19 mouse cellular contexts compared by ENCODE assay signal in the genomic region with DNA sequence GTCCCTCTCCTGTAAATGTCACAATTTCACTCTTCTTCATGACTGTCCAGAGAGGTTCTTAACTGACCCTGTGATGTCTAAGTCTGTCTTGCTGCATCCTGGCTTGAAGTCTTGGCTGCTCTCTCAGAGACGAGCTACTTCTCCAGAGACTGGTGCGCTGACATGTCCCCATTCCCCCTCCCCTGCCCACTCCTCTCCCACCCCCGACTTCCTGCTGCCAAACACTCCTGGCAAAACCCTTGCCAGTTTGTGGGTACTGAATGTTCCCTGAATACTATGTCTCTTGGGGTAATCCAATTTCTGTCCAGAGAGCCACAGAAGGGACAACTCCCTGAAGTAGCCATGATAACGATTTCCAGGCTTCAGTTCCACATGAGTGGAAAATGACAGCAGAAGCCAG. TPM values are rescaled to one million over a fixed set of nuclear protein-coding genes. Genes with fewer than 3 reads are reported as not detected.
A peak's percentile ranks its signal among the peaks of the same experiment; 100 is the strongest.
DNase-seq lines count a peak whose midpoint lies in the region; ATAC-seq and TF ChIP-seq lines count a peak whose summit lies in the region.
"Had no signal": no experiment of that assay in that cellular context is flagged by ENCODE, and none has a peak within 500 bp of the region (broad histone marks: within the 10 kb centered on the region; RNA-seq: fewer than 3 reads in every experiment).

No protein-coding gene starts in this region.

- H3K9ac ChIP-seq in neural tube, embryonic 13.5 days, result no peak overlapping the region
- H3K9ac ChIP-seq: heart, embryonic 13.5 days had no signal

- no peaks in the 10 kb centered on the region for H3K9me3 ChIP-seq in neural tube, embryonic 13.5 days
- H3K9me3 ChIP-seq: embryonic facial prominence, embryonic 10.5 days; heart, embryonic 13.5 days had no signal

- peaks cover 26% of the 10 kb centered on the region for H3K27me3 ChIP-seq in neural tube, embryonic 13.5 days

- peak overlapping the region; percentile 49 for H3K27ac ChIP-seq in layer of hippocampus, adult 2 months
- H3K27ac ChIP-seq in neural tube, embryonic 13.5 days (replicated peaks), result 0 out of 2 replicates have a peak overlapping the region, but pooled peaks have one; percentile 38
- H3K27ac ChIP-seq: embryonic facial prominence, embryonic 10.5 days; heart, embryonic 13.5 days; hindbrain, postnatal 0 days had no signal

- no peak for TF ChIP-seq CTCF in layer of hippocampus, adult 2 months (conservative IDR thresholded peaks at IDR 0.05)

- H3K4me1 ChIP-seq in neural tube, embryonic 13.5 days (replicated peaks), result peaks cover 47% of the 10 kb centered on the region
- H3K4me1 ChIP-seq: heart, embryonic 13.5 days had no signal

- 41% methylated on average over 4 of the region's 4 CpGs for WGBS in neural tube, embryonic 13.5 days

- DNase-seq in frontal cortex, postnatal 25 days (ENCODE audit: low spot score in 2 of 2), result no peak
- DNase-seq in layer of hippocampus, adult 2 months (ENCODE audit: low spot score in 2 of 2), result no peak
- no peak for DNase-seq in layer of hippocampus, postnatal 36 days
- no peak for DNase-seq in neural tube, embryonic 10.5 days (ENCODE audit: extremely low spot score, low spot score)
- no peak for DNase-seq in urinary bladder, postnatal 25 days (ENCODE audit: low spot score)
- DNase-seq: adrenal gland, postnatal 25 days; cerebellum, adult 2 months; cerebellum, postnatal 10 days; gastrocnemius, postnatal 36 days; heart, adult 11 months; heart, postnatal 36 days had no signal

- H3K4me3 ChIP-seq in layer of hippocampus, adult 2 months, result no peak overlapping the region
- no peak overlapping the region for H3K4me3 ChIP-seq in neural tube, embryonic 13.5 days
- H3K4me3 ChIP-seq: embryonic facial prominence, embryonic 10.5 days; heart, embryonic 13.5 days had no signal

- no peak overlapping the region for H3K4me2 ChIP-seq in neural tube, embryonic 13.5 days
- H3K4me2 ChIP-seq: heart, embryonic 13.5 days had no signal

- H3K36me3 ChIP-seq in neural tube, embryonic 13.5 days, result 0 out of 2 replicates have a peak, but pooled peaks cover 6% of the 10 kb centered on the region
- H3K36me3 ChIP-seq: embryonic facial prominence, embryonic 10.5 days; heart, embryonic 13.5 days had no signal

- ATAC-seq in frontal cortex, adult (ENCODE audit: low TSS enrichment), result peak; percentile 47; the same call in 1 of the 2 replicates
- no peak for ATAC-seq in neural tube, embryonic 13.5 days (ENCODE audit: low read depth)
- ATAC-seq: activated CD4-positive, CD25-positive, alpha-beta regulatory T cell, adult 4 months; forebrain, embryonic 16.5 days; hindbrain, postnatal 0 days; Patski had no signal

RNA-seq across cellular contexts. Expression of a gene that starts 17.5 kb away (rescaled TPM):
- 10 to 100 TPM; 48.5 to 55.1 TPM for total RNA-seq in layer of hippocampus, adult 2 months (2021)
- 10 to 100 TPM; 51.2 to 59.5 TPM for total RNA-seq in layer of hippocampus, postnatal 36 days (2021)
- 57.9 and 60.3 TPM in 2 replicates for polyA plus RNA-seq in neural tube, embryonic 13.5 days (2015; fragmentation: Nextera tagmentation; extraction: Ambion mirVana)

RNA-seq across cellular contexts. Expression of a gene that starts 57.1 kb away (rescaled TPM):
- total RNA-seq in layer of hippocampus, adult 2 months (2021), result 100 to 1,000 TPM; 283 to 292 TPM
- total RNA-seq in layer of hippocampus, postnatal 36 days (2021), result 100 to 1,000 TPM; 283 to 287 TPM
- 12.3 and 13.4 TPM in 2 replicates for polyA plus RNA-seq in neural tube, embryonic 13.5 days (2015; fragmentation: Nextera tagmentation; extraction: Ambion mirVana)
- polyA plus RNA-seq: activated CD4-positive, CD25-positive, alpha-beta regulatory T cell, adult 4 months had no signal
